Mouse (Mus musculus) myocyte (in vitro differentiated cells): Measurements from ENCODE around the gene Gm17662.

ENCODE experiments used
- TCF12 ChIP-seq: IDR thresholded peaks from one replicate; pipeline ENCODE4 v1.6.1; 2011; ENCODE audit warnings: mild to moderate bottlenecking, control low read depth; ENCODE audit not compliant: poor library complexity, insufficient read depth, severe bottlenecking
- USF1 ChIP-seq: IDR thresholded peaks from one replicate; pipeline ENCODE4 v1.6.1; 2011; ENCODE audit warnings: low read depth, mild to moderate bottlenecking, control low read depth, moderate library complexity

- no peak for TF ChIP-seq USF1
- TF ChIP-seq TCF12, result no peak
Measured at GRCm38 (mm10) chr4:104816519-104817232, 40.5 kb upstream of the Gm17662 start.
